Mouse (Mus musculus): ENCODE measurements at regions not wholly inside any gene's neighbourhood (a gene's known extent, or its start where the extent isn't known, plus 50 kb on each side); places are given as distances from the start of the nearest gene placed in this dataset.
"Not testable (repeated sequence)": the region's sequence is repeated elsewhere in the genome, so short reads cannot be mapped to it uniquely, and the experiment has no call there.

- POLR2A ChIA-PET, result no interaction called here
- CTCF ChIA-PET, result no interaction called here
These were observed 364.5 kb downstream of the Lrig3 start for GRCm38 (mm10) chr10:126330305-126330969.

GRCm38 (mm10) chr10:126320831-126321230 is 354.9 kb downstream of the Lrig3 start:
- POLR2A ChIA-PET, result no interaction called here
- CTCF ChIA-PET, result no interaction called here

- ChIA-PET POLR2A (no interaction called here), CTCF (no interaction called here)
These were observed 353.8 kb downstream of the Lrig3 start for GRCm38 (mm10) chr10:126319795-126320194.

GRCm38 (mm10) chr10:126299962-126300361 is 334.0 kb downstream of the Lrig3 start:
- CTCF ChIA-PET, result no interaction called here
- POLR2A ChIA-PET, result no interaction called here

GRCm38 (mm10) chr10:126298211-126298610 is 332.2 kb downstream of the Lrig3 start:
- ChIA-PET POLR2A (no interaction called here), CTCF (interaction anchor here in 1 of 4 experiments (0.7 kb wide), 1 partner anchor 1865 kb away, joined by 3 read pairs; no protein-coding TSS in a partner anchor)

- POLR2A ChIA-PET, result no interaction called here
- CTCF ChIA-PET, result no interaction called here
These were observed 329.9 kb downstream of the Lrig3 start for GRCm38 (mm10) chr10:126295853-126296252.

GRCm38 (mm10) chr10:126291765-126292164 is 325.8 kb downstream of the Lrig3 start:
- POLR2A ChIA-PET, result no interaction called here

GRCm38 (mm10) chr10:126285096-126285495 is 319.1 kb downstream of the Lrig3 start:
- CTCF ChIA-PET, POLR2A ChIA-PET: not testable (repeated sequence)

More at GRCm38 (mm10) chr10:126291765-126292164, 325.8 kb downstream of the Lrig3 start:
- CTCF ChIA-PET, result no interaction called here

- ChIA-PET CTCF (no interaction called here), POLR2A (interaction anchor here in 1 of 4 experiments (0.6 kb wide), 2 partner anchors 10 to 576 kb away, joined by 3 to 6 read pairs; no protein-coding TSS in a partner anchor)
These were observed 304.4 kb downstream of the Lrig3 start for GRCm38 (mm10) chr10:126270376-126270775.

- ChIA-PET CTCF (no interaction called here), POLR2A (no interaction called here)
These were observed 301.5 kb downstream of the Lrig3 start for GRCm38 (mm10) chr10:126267321-126267998.

GRCm38 (mm10) chr10:126257171-126257570 is 291.2 kb downstream of the Lrig3 start:
- POLR2A ChIA-PET, result no interaction called here
- CTCF ChIA-PET, result interaction anchor here in 2 of 4 experiments (0.6 to 0.7 kb wide), 2 partner anchors 14 to 545 kb away, joined by 3 to 5 read pairs; no protein-coding TSS in a partner anchor

- CTCF ChIA-PET, result interaction anchor here in 1 of 4 experiments (0.7 kb wide), 1 partner anchor 528 kb away, joined by 4 read pairs; no protein-coding TSS in a partner anchor
- POLR2A ChIA-PET, result no interaction called here
These were observed 288.2 kb downstream of the Lrig3 start for GRCm38 (mm10) chr10:126254198-126254597.

- ChIA-PET POLR2A (no interaction called here), CTCF (no interaction called here)
These were observed 283.2 kb downstream of the Lrig3 start for GRCm38 (mm10) chr10:126249176-126249575.

- ChIA-PET POLR2A (no interaction called here), CTCF (interaction anchor here in 1 of 4 experiments (0.6 kb wide), 1 partner anchor 14 kb away, joined by 5 read pairs; no protein-coding TSS in a partner anchor)
These were observed 277.1 kb downstream of the Lrig3 start for GRCm38 (mm10) chr10:126243051-126243450.

- POLR2A ChIA-PET, result no interaction called here
- CTCF ChIA-PET, result no interaction called here
These were observed 273.6 kb downstream of the Lrig3 start for GRCm38 (mm10) chr10:126239536-126239935.

Data from embryonic stem cell, embryonic (primary cell).